8 mouse cellular contexts compared by ENCODE assay signal in the genomic region with DNA sequence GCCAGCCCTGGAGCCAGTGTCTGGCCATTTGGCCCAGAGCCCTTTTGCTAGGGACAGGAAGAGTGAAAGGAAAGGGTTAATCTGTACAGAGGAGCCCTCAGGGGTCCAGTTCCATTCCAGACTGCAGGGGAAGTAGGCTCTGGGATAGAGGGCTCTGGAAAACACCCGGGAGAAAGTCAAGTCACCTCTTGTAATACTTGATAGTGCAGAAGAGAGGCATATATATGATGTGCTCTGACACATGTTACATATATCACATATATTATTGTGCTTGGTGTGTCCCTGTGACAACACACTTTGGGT. TPM values are rescaled to one million over a fixed set of nuclear protein-coding genes. Genes with fewer than 3 reads are reported as not detected.
DNase-seq lines count a peak whose midpoint lies in the region; ATAC-seq and TF ChIP-seq lines count a peak whose summit lies in the region.

No protein-coding gene starts in this region.

- H3K4me2 ChIP-seq in kidney, embryonic 16.5 days (replicated peaks; ENCODE audit: low read depth, low read length): peak overlapping the region; percentile 84
- H3K4me2 ChIP-seq in midbrain, embryonic 11.5 days: peak overlapping the region; percentile 67

- no peaks in the 10 kb centered on the region for H3K36me3 ChIP-seq in kidney, embryonic 16.5 days (ENCODE audit: insufficient read depth, low read length)
- no peaks in the 10 kb centered on the region for H3K36me3 ChIP-seq in hindbrain, embryonic 10.5 days
- H3K36me3 ChIP-seq in midbrain, embryonic 11.5 days (ENCODE audit: control insufficient read depth, insufficient read depth, low read length): no peaks in the 10 kb centered on the region

- H3K9ac ChIP-seq in kidney, embryonic 16.5 days (replicated peaks; ENCODE audit: low read length): 0 out of 2 replicates have a peak overlapping the region, but pooled peaks have one; percentile 32
- no peak overlapping the region; the same call in 1 of the 2 replicates for H3K9ac ChIP-seq in midbrain, embryonic 11.5 days (ENCODE audit: low read length)

- no peak for ATAC-seq in kidney, embryonic 16.5 days (ENCODE audit: low FRiP score, low TSS enrichment)
- ATAC-seq in midbrain, embryonic 11.5 days (ENCODE audit: low FRiP score): peak; percentile 58

- no peak overlapping the region for H3K27ac ChIP-seq in kidney, embryonic 16.5 days (ENCODE audit: low read length)
- H3K27ac ChIP-seq in hindbrain, embryonic 10.5 days: peak overlapping the region; percentile 87
- H3K27ac ChIP-seq in midbrain, embryonic 11.5 days (ENCODE audit: low read depth, low read length): no peak overlapping the region

- H3K4me1 ChIP-seq in kidney, embryonic 16.5 days (ENCODE audit: insufficient read depth, low read length): peaks cover 26% of the 10 kb centered on the region
- peaks cover 36% of the 10 kb centered on the region for H3K4me1 ChIP-seq in hindbrain, embryonic 10.5 days (replicated peaks)
- H3K4me1 ChIP-seq in midbrain, embryonic 11.5 days (ENCODE audit: control insufficient read depth, insufficient read depth, low read length): peaks cover 14% of the 10 kb centered on the region; the same call in 1 of the 2 replicates
- H3K4me1 ChIP-seq in lung, adult 2 months (ENCODE audit: control insufficient read depth, insufficient read depth, low read length): peaks cover 3% of the 10 kb centered on the region; the same call in 1 of the 2 replicates

- H3K27me3 ChIP-seq in kidney, embryonic 16.5 days (ENCODE audit: insufficient read depth, low read length): no peaks in the 10 kb centered on the region; the same call in 1 of the 2 replicates
- H3K27me3 ChIP-seq in hindbrain, embryonic 10.5 days (ENCODE audit: insufficient read depth, poor library complexity, severe bottlenecking): peaks cover 11% of the 10 kb centered on the region
- H3K27me3 ChIP-seq in midbrain, embryonic 11.5 days (ENCODE audit: control insufficient read depth, insufficient read depth, low read length): no peaks in the 10 kb centered on the region

- peak overlapping the region; percentile 44 for H3K4me3 ChIP-seq in kidney, embryonic 16.5 days (ENCODE audit: low read length)
- peak overlapping the region; percentile 61 for H3K4me3 ChIP-seq in hindbrain, embryonic 10.5 days
- H3K4me3 ChIP-seq in midbrain, embryonic 11.5 days (ENCODE audit: low read depth, low read length): peak overlapping the region; percentile 39; the same call in 1 of the 2 replicates
- H3K4me3 ChIP-seq in lung, adult 2 months (replicated peaks; ENCODE audit: extremely low read depth, low read depth, low read length): no peak overlapping the region

- H3K9me3 ChIP-seq in kidney, embryonic 16.5 days (ENCODE audit: low read length): no peaks in the 10 kb centered on the region
- H3K9me3 ChIP-seq in hindbrain, embryonic 10.5 days: no peaks in the 10 kb centered on the region
- no peaks in the 10 kb centered on the region for H3K9me3 ChIP-seq in midbrain, embryonic 11.5 days (ENCODE audit: control insufficient read depth, low read length)

- WGBS in kidney, embryonic 16.5 days: 4% methylated on average over 1 of the region's 1 CpGs
- WGBS in hindbrain, embryonic 10.5 days: 0% methylated on average over 1 of the region's 1 CpGs
- 0% methylated on average over 1 of the region's 1 CpGs for WGBS in midbrain, embryonic 11.5 days
- WGBS in lung, adult 2 months: 20% methylated on average over 1 of the region's 1 CpGs

- no peak for TF ChIP-seq CTCF in lung, adult 2 months (IDR thresholded peaks at IDR 0.05; ENCODE audit: insufficient read depth, low read length)

- no peak for DNase-seq in kidney, postnatal 14 days
- DNase-seq in cerebellum, postnatal 14 days: peak; percentile 44 to 65
- DNase-seq in hindbrain, embryonic 10.5 days (ENCODE audit: low spot score): no peak
- peak; percentile 93 for DNase-seq in midbrain, embryonic 11.5 days (ENCODE audit: low spot score, missing footprints)
- DNase-seq in urinary bladder, postnatal 4 days (ENCODE audit: low spot score in 2 of 2): no peak
- DNase-seq in gastrocnemius, postnatal 25 days: no peak
- DNase-seq in lung, adult 2 months: no peak

- no peak for TF ChIP-seq POLR2A in lung, adult 2 months (IDR thresholded peaks at IDR 0.05; ENCODE audit: borderline replicate concordance, extremely low read depth, low read depth, low read length)

RNA-seq across cellular contexts. Expression of gene Hdhd5, which starts 49.5 kb away (rescaled TPM):
- polyA plus RNA-seq in kidney, embryonic 16.5 days (2015; fragmentation: Nextera tagmentation; extraction: Ambion mirVana): 22.1 and 23.6 TPM in 2 replicates
- 21.3 and 22.2 TPM in 2 replicates for polyA plus RNA-seq in hindbrain, embryonic 10.5 days (2016; fragmentation: Nextera tagmentation; extraction: Ambion mirVana)
- 12.4 and 15.0 TPM in 2 replicates for polyA plus RNA-seq in midbrain, embryonic 11.5 days (2014; fragmentation: Nextera tagmentation; extraction: Ambion mirVana)
- 10 to 100 TPM; 24.7 to 27.2 TPM for total RNA-seq in gastrocnemius, postnatal 25 days (2021)
- polyA plus RNA-seq in lung, adult 2 months (2012; rRNA removed): 17.0 and 17.7 TPM in 2 replicates

Comparison
In these comparisons a context has a peak if more than half of its experiments do, and no peak if none do; other contexts are left out.
1. DNase-seq: peak in cerebellum, postnatal 14 days (2 of 2) and midbrain, embryonic 11.5 days (single experiment); none in kidney, postnatal 14 days (single experiment), hindbrain, embryonic 10.5 days (single experiment), urinary bladder, postnatal 4 days (0 of 2), gastrocnemius, postnatal 25 days (single experiment) and lung, adult 2 months (single experiment).